Mouse (Mus musculus): ENCODE measurements around the gene Cmc2. TPM values are rescaled to one million over a fixed set of nuclear protein-coding genes. Genes with fewer than 3 reads are reported as not detected.

Cmc2 gene
- polyA plus RNA-seq, 1 experiment from 2014 or later: 89.0 TPM

DNA sequence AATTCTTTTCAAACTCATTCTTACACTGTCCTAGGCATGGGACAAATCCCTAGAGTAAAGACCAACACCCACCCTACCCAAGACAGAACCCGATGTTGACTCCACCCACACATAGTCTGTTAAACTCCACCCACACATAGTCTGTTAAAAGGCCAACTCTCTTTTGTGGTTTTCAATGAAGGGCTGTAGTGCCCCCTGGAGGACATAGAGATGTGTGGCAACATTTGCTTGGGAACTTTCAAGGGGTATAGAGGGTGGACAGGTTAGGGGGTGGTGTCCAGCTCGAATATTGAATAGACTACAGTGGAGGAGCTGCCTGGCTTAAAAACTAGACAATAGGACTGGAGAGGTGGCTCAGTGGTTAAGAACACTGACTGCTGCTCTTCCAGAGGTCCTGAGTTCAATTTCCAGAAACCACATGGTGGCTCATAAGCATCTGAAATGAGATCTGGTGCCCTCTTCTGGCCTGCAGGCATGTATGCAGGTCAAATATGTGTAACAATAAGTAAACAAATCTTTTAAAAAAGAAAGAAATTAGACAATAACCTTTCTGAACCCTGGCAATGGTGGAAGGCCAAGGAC, 48.4 kb downstream of the Cmc2 start:
- ATAC-seq (ENCODE audit: low read depth) (no peak), DNase-seq (no peak)
- WGBS (ENCODE audit: insufficient replicate concordance): 35% methylated on average over 2 of the region's 2 CpGs
- H3K9me3 ChIP-seq (replicated peaks): no peaks in the 10 kb centered on the region
- H3K27ac ChIP-seq: no peak overlapping the region
- no peaks in the 10 kb centered on the region for H3K4me1 ChIP-seq (replicated peaks)
- no peak overlapping the region for H3K4me2 ChIP-seq
- H3K9ac ChIP-seq: no peak overlapping the region
- H3K36me3 ChIP-seq: no peaks in the 10 kb centered on the region
- no peaks in the 10 kb centered on the region for H3K27me3 ChIP-seq
- no peak overlapping the region for H3K4me3 ChIP-seq (replicated peaks)

DNA sequence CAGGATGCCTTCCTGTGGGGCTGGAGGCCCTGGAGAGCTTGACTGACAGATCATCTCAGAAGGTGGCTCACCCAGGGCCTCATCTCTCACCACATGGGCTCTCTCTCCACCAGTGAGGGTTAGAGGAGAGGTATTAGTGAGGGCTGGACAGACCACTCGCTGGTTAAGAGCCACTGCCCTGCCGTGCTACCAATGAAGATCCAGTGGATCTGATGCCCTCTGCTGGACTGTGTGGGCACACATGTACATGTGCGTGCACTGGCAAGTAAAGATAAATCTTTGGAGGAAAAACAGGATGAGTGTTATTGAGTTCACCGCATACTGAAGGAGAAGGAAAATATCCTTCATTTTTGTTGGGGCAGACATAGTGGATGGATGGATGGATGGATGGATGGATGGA, 52.6 kb downstream of the Cmc2 start:
- DNase-seq (no peak), ATAC-seq (ENCODE audit: low read depth) (no peak)
- no peaks in the 10 kb centered on the region for H3K36me3 ChIP-seq
- H3K4me2 ChIP-seq: no peak overlapping the region
- H3K27me3 ChIP-seq: peaks cover 18% of the 10 kb centered on the region
- H3K27ac ChIP-seq: no peak overlapping the region
- no peaks in the 10 kb centered on the region for H3K4me1 ChIP-seq (replicated peaks)
- no peak overlapping the region for H3K9ac ChIP-seq
- WGBS (ENCODE audit: insufficient replicate concordance): 41% methylated on average over 4 of the region's 4 CpGs
- H3K4me3 ChIP-seq (replicated peaks): no peak overlapping the region
- no peaks in the 10 kb centered on the region for H3K9me3 ChIP-seq (replicated peaks)

DNA sequence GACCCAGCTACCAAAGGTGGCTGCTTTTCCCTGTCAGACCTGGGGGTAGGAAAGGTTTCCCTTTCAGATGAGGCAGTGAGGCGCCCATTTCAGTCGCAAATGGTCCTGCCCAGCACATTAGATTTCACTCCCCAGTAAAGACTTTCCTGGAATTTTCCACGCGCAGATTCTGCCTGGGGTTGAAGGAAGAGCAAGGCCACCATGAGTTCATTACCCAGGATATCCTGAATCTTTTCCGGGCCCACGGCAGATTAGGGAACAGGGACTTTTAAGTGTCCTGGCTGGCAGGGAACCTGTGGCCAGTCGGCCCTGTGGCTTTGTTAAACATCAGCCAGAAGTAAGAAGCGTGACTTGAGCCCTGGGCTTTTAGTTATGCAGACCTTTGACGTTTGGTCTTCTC, 53.9 kb downstream of the Cmc2 start:
- no peaks in the 10 kb centered on the region for H3K36me3 ChIP-seq
- no peaks in the 10 kb centered on the region for H3K4me1 ChIP-seq (replicated peaks)
- ATAC-seq (ENCODE audit: low read depth) (no peak), DNase-seq (no peak)
- no peak overlapping the region for H3K27ac ChIP-seq
- peaks cover 27% of the 10 kb centered on the region for H3K27me3 ChIP-seq
- H3K4me2 ChIP-seq: no peak overlapping the region
- no peaks in the 10 kb centered on the region for H3K9me3 ChIP-seq (replicated peaks)
- H3K4me3 ChIP-seq (replicated peaks): no peak overlapping the region
- H3K9ac ChIP-seq: no peak overlapping the region
- WGBS (ENCODE audit: insufficient replicate concordance): 50% methylated on average over 9 of the region's 9 CpGs

DNA sequence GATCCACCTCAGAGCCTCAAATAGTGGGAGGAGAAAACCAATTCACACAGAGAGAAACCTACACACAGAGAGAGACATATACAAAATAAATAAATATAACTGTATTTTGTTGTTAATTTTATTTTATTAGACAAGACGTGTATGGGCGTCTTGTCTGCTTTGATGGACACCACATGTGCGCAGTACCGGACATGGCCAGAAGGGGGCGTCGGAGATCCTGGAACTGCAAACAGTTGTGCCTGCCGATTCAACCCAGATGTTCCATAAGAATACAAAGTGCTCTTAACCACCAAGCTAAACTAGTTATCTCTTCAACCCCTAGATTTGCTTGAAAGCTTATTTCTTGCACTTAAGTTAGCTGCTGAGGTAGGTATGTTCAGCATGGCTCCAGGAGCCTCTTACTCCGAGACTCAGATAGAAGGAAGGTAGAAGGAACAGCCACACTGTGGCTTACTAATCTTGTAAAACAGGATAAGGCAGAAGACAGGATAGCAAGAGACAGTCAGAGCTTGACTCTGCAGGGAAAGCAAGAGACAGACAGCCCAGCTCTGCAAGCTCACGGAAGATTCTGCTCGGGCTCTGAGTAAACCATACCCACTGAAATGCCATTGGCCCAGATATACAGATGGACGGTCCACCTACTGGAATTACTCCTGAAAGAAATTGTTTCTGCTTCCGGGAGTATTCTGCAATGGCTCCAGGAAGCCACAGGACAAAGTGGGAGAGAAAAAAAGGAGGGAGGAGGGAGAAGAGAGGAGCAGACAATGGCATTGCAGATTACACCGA, 54.9 kb downstream of the Cmc2 start:
- DNase-seq (peak; percentile 33), ATAC-seq (ENCODE audit: low read depth) (no peak)
- H3K4me1 ChIP-seq (replicated peaks): no peaks in the 10 kb centered on the region
- H3K4me3 ChIP-seq (replicated peaks): no peak overlapping the region
- no peaks in the 10 kb centered on the region for H3K36me3 ChIP-seq
- 50% methylated on average over 13 of the region's 13 CpGs for WGBS (ENCODE audit: insufficient replicate concordance)
- H3K9me3 ChIP-seq (replicated peaks): no peaks in the 10 kb centered on the region
- no peak overlapping the region for H3K27ac ChIP-seq
- H3K27me3 ChIP-seq: peaks cover 29% of the 10 kb centered on the region
- H3K9ac ChIP-seq: no peak overlapping the region
- H3K4me2 ChIP-seq: no peak overlapping the region

DNA sequence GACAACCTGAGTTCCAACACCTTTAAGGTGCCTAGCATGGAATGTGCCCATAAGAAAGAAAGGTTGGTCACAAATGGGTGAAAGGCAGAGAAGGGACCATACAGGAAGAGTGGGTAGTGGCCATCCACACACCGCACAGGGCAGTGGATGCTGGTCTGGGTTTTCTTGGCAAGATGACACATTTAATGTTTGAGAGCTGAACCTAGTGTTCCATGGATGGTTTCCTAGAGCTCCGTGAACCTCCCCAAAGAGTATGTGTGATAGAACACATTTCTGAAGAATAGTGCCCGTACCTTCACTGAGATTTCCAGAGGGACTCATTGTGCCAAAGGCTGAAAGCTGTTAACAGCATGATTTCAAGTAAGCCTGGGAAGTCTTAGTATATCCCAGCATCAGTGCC, 56.7 kb downstream of the Cmc2 start:
- Histone ChIP-seq H3K36me3 (no peaks in the 10 kb centered on the region), H3K4me3 (replicated peaks) (no peak overlapping the region), H3K9ac (no peak overlapping the region), H3K9me3 (replicated peaks) (no peaks in the 10 kb centered on the region), H3K4me2 (no peak overlapping the region), H3K4me1 (replicated peaks) (no peaks in the 10 kb centered on the region), H3K27me3 (peaks cover 29% of the 10 kb centered on the region), H3K27ac (no peak overlapping the region)
- ATAC-seq (ENCODE audit: low read depth) (no peak), DNase-seq (no peak)
- 69% methylated on average over 3 of the region's 3 CpGs for WGBS (ENCODE audit: insufficient replicate concordance)

DNA sequence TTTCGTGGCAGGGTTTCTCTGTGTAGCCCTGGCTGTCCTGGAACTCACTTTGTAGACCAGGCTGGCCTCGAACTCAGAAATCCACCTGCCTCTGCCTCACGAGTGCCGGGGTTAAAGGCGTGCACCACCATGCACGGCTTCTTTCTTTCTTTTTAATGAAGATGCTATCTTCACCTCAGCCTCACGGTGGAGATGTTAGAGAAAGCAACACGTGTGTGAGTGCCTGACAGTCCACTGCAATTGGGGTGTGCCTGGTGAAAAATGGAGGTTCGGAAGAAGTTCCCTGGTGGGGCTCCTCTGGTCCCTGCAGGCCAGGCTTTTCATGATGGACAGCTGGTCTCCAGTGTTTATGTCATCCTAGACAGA, 57.2 kb downstream of the Cmc2 start:
- H3K4me1 ChIP-seq (replicated peaks): no peaks in the 10 kb centered on the region
- no peak overlapping the region for H3K4me2 ChIP-seq
- no peak overlapping the region for H3K9ac ChIP-seq
- DNase-seq (no peak), ATAC-seq (ENCODE audit: low read depth) (no peak)
- no peak overlapping the region for H3K27ac ChIP-seq
- peaks cover 29% of the 10 kb centered on the region for H3K27me3 ChIP-seq
- 34% methylated on average over 9 of the region's 9 CpGs for WGBS (ENCODE audit: insufficient replicate concordance)
- H3K4me3 ChIP-seq (replicated peaks): no peak overlapping the region
- no peaks in the 10 kb centered on the region for H3K9me3 ChIP-seq (replicated peaks)
- no peaks in the 10 kb centered on the region for H3K36me3 ChIP-seq

DNA sequence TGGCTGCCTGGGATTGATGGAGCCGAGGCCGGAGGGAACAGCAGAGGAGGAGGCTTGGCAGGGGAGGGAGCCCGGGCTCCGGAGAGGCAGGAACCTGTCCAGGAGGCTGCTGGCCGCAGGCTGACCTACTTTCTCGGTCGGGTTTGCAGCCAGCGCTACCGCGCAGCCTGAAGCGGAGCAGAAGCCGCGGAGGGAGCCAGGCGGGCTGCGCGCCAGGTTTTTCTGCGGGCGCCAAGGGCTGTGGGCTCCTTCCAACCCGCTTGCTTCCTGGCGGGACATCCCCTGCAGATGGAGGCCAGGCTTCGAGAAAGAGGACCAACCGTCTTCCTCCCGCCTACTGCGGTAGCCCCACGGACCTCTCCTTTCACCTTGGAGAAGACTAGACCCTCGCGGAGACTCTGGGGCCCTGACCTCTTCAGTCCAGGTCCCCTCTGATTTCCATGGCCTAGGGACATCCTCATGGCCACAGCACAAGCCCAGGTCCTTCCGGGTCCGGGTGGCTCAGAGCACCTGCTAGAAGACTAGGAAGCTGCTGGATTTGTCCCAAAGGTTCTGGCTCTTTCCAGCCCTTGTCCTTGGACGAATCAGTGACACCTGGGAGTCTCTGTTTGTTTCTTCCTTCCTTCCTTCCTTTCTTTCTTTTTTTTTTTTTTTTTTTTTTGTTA, 57.8 kb downstream of the Cmc2 start:
- H3K4me2 ChIP-seq: peak overlapping the region; percentile 35
- peaks cover 29% of the 10 kb centered on the region for H3K27me3 ChIP-seq
- no peak for DNase-seq
- WGBS (ENCODE audit: insufficient replicate concordance): 4% methylated on average over 30 of the region's 30 CpGs
- H3K27ac ChIP-seq: no peak overlapping the region
- no peak overlapping the region for H3K9ac ChIP-seq
- no peaks in the 10 kb centered on the region for H3K9me3 ChIP-seq (replicated peaks)
- no peaks in the 10 kb centered on the region for H3K4me1 ChIP-seq (replicated peaks)
- H3K36me3 ChIP-seq: no peaks in the 10 kb centered on the region
- H3K4me3 ChIP-seq (replicated peaks): 0 out of 2 replicates have a peak overlapping the region, but pooled peaks have one; percentile 6
- no peak for ATAC-seq (ENCODE audit: low read depth)

DNA sequence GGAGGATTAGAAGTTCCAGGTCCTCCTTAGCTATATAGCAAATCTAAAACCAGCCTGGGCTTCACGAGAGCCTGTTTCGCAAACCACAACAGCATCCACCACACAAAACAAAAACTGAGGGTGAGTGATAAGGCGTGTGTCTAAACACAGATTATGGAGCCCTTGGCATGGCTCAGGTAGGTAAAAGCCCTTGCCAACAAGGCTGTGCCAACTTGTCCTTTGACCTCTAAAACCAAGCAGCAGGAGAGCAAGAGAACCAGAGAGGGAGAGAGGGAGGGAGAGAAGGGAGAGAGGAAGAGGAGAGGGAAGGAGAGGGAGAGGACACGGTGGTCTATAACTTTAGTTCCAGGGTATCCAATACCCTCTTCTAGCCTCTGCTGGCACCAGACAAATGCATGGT, 59.1 kb downstream of the Cmc2 start:
- WGBS (ENCODE audit: insufficient replicate concordance): 52% methylated on average over 4 of the region's 4 CpGs
- ATAC-seq (ENCODE audit: low read depth): no peak
- Histone ChIP-seq H3K9ac (no peak overlapping the region), H3K4me1 (replicated peaks) (no peaks in the 10 kb centered on the region), H3K4me3 (replicated peaks) (no peak overlapping the region), H3K4me2 (no peak overlapping the region), H3K36me3 (no peaks in the 10 kb centered on the region), H3K27ac (no peak overlapping the region), H3K27me3 (peaks cover 29% of the 10 kb centered on the region), H3K9me3 (replicated peaks) (no peaks in the 10 kb centered on the region)
- no peak for DNase-seq

DNA sequence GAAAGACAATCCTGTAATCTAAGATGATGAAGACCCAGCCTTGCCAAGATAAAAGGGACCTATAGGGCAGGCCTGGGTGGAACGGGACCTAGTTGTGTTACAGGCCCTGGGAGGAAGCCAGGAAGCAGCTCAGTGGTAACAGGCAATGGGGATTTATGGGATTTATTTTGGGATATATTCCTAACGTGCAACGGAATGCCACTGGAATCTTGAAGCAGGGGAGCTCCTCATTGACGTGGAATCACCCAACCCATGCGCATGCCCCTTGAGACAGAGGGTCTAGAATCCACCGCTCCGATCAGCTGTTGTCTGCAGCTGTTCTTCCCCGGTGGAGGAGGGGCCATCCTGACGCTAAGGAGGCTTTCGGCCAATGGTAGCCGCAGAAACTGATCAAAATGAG, 69.2 kb downstream of the Cmc2 start:
- 77% methylated on average over 11 of the region's 11 CpGs for WGBS (ENCODE audit: insufficient replicate concordance)
- Histone ChIP-seq H3K4me2 (no peak overlapping the region), H3K27me3 (no peaks in the 10 kb centered on the region), H3K9me3 (replicated peaks) (0 out of 2 replicates have a peak, but pooled peaks cover 4% of the 10 kb centered on the region), H3K36me3 (no peaks in the 10 kb centered on the region), H3K4me3 (replicated peaks) (no peak overlapping the region), H3K27ac (no peak overlapping the region), H3K4me1 (replicated peaks) (no peaks in the 10 kb centered on the region), H3K9ac (no peak overlapping the region)
- no peak for DNase-seq
- ATAC-seq (ENCODE audit: low read depth): no peak

DNA sequence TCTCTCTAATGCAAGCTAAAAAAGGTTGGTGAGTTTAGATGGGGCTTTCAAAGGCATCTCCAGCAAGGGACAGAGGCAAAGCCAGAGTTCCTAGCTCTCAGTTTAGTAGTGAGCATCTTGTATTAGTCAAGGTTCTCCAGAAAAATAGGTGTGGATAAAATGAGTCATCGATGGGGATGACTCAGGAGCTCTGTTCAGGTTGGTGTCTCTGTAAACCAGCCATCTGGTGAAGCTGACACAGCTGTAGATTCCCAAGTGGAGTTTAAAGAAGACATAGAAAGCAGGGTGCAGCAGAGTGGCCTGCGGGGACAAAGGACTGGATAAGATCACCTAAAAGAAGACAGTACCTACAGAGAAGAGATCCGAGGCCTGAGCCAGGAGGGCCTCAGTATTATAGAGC, 73.2 kb downstream of the Cmc2 start:
- Histone ChIP-seq H3K4me2 (no peak overlapping the region), H3K27ac (no peak overlapping the region), H3K4me1 (replicated peaks) (no peaks in the 10 kb centered on the region), H3K9ac (no peak overlapping the region), H3K4me3 (replicated peaks) (no peak overlapping the region), H3K36me3 (no peaks in the 10 kb centered on the region), H3K27me3 (no peaks in the 10 kb centered on the region), H3K9me3 (replicated peaks) (0 out of 2 replicates have a peak, but pooled peaks cover 4% of the 10 kb centered on the region)
- 52% methylated on average over 3 of the region's 3 CpGs for WGBS (ENCODE audit: insufficient replicate concordance)
- DNase-seq (no peak), ATAC-seq (ENCODE audit: low read depth) (no peak)

DNA sequence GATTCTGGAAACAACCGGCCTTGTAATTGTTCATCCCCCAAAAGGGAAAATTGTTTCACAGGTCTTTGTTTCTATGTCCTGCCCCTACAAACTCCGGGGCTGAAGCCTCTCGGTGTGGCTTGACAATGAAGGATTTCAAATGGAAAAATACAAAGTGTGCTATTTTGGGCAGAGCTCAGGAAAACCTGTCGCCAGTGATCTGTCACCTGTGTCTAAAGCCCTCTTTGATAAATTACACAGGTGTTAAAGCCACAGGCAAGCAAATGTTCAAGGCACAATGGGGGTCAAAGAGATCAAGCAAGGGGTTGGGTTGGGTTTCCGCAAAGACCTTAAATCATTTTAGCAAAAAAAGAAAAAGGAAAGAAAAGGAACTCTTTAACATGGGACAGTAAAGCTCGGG, 78.6 kb downstream of the Cmc2 start:
- DNase-seq (no peak), ATAC-seq (ENCODE audit: low read depth) (no peak)
- Histone ChIP-seq H3K27me3 (no peaks in the 10 kb centered on the region), H3K9me3 (replicated peaks) (no peaks in the 10 kb centered on the region), H3K9ac (no peak overlapping the region), H3K36me3 (no peaks in the 10 kb centered on the region), H3K27ac (no peak overlapping the region), H3K4me3 (replicated peaks) (no peak overlapping the region), H3K4me1 (replicated peaks) (no peaks in the 10 kb centered on the region), H3K4me2 (no peak overlapping the region)
- WGBS (ENCODE audit: insufficient replicate concordance): 64% methylated on average over 6 of the region's 6 CpGs

All from liver, embryonic 13.5 days (tissue).